Mouse (Mus musculus): ENCODE measurements around the gene Vmn2r-ps159.
"Not testable (repeated sequence)": the region's sequence is repeated elsewhere in the genome, so short reads cannot be mapped to it uniquely, and the experiment has no call there.

The Vmn2r-ps159 gene

DNA sequence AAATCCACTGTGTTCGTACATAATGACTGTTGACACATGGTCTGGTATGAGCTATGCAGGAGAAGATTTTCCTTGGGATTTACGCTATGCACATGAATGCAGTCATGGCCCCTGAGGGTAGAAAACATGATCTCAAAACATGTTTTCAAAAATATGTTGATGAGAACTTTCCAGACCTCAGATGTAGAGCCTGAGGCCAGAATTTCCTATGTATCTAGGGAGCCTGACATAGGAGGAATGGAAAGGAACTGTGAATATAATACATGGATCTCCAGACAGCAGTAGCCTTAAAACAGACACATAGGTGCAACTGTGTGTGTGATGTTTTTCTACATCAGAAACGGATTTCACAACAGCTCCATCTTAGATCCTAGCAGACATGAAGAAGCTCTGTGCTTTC, at the start of gene Vmn2r-ps159:
Gene Vmn2r-ps159 (plus strand): TSS at position 301 of the 400 bp plus-strand sequence.
- not testable (repeated sequence) for DNase-seq

DNA sequence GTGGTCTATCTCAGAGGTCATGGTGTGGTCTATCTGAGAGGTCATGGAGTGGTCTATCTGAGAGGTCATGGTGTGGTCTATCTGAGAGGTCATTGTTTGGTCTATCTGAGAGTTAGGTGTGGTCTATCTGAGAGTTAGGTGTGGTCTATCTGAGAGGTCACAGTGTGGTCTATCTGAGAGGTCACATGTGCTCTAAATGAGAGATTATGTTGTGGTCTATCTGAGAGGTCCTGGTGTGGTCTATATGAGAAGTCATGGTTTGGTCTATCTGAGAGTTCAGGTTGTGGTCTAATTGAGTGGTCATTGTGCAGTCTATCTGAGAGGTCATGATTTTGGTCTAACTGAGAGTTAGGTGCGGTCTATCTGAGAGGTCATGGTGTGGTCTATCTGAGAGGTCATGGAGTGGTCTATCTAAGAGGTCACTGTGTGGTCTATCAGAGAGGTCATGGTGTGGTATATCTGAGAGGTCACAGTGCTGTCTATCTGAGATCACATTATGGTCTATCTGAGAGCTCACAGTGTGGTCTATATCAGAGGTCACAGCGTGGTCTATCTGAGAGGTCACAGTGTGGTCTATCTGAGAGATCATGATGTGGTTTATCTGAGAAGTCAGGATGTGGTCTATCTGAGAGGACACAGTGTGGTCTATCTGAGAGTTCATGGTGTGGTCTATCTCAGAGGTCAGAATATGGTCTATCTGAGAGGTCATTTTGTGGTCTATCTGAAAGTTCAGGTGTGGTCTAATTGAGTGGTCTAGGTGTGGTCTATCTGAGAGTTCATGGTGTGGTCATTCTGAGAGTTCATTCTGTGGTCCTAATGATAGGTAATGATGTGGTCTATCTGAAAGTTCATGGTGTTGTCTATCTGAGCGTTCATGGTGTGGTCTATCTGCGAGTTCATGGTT, 10.9 kb downstream of the Vmn2r-ps159 start:
- not testable (repeated sequence) for DNase-seq

DNA sequence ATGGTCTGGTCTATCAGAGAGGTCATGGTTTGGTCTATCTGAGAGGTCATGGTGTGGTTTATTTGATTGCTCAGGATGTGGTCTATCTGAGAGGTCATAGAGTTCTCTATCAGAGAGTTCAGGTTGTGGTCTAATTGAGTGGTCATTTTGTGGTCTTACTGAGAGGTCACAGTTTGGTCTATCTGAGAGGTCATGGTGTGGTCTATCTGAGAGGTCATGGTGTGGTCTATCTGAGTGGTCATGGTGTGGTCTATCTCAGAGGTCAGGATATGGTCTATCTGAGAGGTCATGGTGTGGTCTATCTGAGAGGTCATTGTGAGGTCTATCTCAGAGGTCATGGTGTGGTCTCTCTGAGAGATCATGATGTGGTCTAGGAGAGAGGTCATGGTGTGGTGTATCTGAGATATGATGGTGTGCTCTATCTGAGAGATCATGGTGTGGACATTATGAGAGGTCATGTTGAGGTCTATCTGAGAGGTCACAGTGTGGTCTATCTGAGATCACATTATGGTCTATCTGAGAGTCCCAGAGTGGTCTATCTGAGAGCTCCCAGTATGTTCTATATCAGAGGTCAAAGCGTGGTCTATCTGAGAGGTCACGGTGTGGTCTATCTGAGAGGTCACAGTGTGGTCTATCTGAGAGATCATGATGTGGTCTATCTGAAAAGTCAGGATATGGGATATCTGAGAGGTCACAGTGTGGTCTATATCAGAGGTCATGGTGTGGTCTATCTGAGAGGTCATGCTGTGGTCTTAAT, 11.8 kb downstream of the Vmn2r-ps159 start:
- no peak for DNase-seq

DNA sequence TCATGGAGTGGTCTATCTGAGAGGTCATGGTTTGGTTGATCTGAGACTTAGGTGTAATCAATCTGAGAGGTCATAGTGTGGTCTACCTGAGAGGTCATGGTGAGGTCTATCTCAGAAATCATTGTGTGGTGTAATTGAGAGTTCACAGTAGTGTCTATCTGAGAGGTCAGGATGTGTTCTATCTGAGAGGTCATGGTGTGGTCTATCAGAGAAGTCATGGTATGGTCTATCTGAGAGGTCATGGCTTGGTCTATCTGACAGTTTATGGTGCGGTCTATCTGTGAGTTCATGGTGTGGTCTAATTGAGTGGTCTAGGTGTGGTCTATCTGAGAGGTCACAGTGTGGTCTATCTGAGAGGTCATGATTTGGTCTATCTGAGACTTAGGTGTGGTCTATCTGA, 12.4 kb downstream of the Vmn2r-ps159 start:
- no peak for DNase-seq

DNA sequence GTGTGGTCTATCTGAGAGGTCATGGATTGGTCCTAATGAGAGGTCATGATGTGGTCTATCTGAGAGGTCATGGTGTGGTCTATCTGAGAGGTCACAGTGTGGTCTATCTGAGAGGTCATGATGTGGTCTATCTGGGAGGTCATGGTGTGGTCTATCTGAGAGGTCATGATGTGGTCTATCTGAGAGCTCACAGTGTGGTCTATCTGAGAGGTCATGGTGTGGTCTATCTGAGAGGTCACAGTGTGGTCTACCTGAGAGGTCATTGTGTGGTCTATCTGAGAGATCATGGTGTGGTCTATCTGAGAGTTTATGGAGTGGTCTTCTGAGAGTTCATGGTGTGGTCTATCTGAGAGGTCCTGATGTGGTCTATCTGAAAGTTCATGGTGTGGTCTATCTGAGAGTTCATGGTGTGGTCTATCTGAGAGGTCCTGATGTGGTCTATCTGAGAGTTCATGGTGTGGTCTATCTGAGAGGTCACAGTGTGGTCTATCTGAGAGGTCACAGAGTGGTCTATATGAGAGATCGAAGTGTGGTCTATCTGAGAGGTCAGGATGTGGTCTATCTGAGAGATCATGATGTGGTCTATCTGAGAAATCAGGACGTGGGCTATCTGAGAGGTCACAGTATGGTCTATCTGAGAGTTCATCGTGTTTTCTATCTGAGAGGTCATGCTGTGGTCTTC, 26.0 kb downstream of the Vmn2r-ps159 start:
- not testable (repeated sequence) for DNase-seq
